Mouse (Mus musculus): ENCODE data around the gene Capn6. TPM values are rescaled to one million over a fixed set of nuclear protein-coding genes. Genes with fewer than 3 reads are reported as not detected.

Capn6 gene
- polyA plus RNA-seq, 1 experiment from 2014 or later = 22.6 TPM

Other genes with a start within 250 kb of the Capn6 start
- 170 and 180 TPM in 2 replicates for gene Dcx, start 105.9 kb upstream of the Capn6 start, polyA plus RNA-seq (2014; fragmentation: Nextera tagmentation; extraction: Ambion mirVana)

All from hindbrain, embryonic 11.5 days (tissue).